Mouse (Mus musculus) forebrain, embryonic 14.5 days (tissue): Measurements from ENCODE around the gene Tpst2. TPM values are rescaled to one million over a fixed set of nuclear protein-coding genes. Genes with fewer than 3 reads are reported as not detected.

Source experiments
- ATAC-seq: fragments of 200-750 bp; cut with Nextera tagmentation; 2 replicates; pipeline ENCODE4 v1.8.0; 2017; ENCODE audit warnings: mild to moderate bottlenecking, moderate library complexity
- DNase-seq: peaks from one replicate; pipeline ENCODE4 v3.0.0-alpha.2; 2015; ENCODE audit warnings: low spot score
- H3K27ac ChIP-seq: fragments of 300-500 bp; sonication (generic); 2 replicates; pipeline ENCODE4 v1.5.1; 2014; ENCODE audit warnings: low read depth, mild to moderate bottlenecking, control low read depth, low read length, moderate library complexity
- H3K27me3 ChIP-seq: fragments of 300-500 bp; sonication (generic); replicated peaks from 2 replicates; pipeline ENCODE4 v1.6.1; 2014; ENCODE audit warnings: low read length, control low read depth, mixed read lengths; ENCODE audit not compliant: control insufficient read depth, insufficient read depth
- H3K36me3 ChIP-seq: fragments of 300-500 bp; sonication (generic); 2 replicates; pipeline ENCODE4 v1.6.1; 2014; ENCODE audit warnings: low read length, control low read depth; ENCODE audit not compliant: control insufficient read depth, insufficient read depth
- H3K4me1 ChIP-seq: fragments of 300-500 bp; sonication (generic); 2 replicates; pipeline ENCODE4 v1.6.1; 2014; ENCODE audit warnings: antibody characterized with exemption, low read length, control low read depth; ENCODE audit not compliant: control insufficient read depth, insufficient read depth
- H3K4me2 ChIP-seq: fragments of 300-500 bp; sonication (generic); 2 replicates; pipeline ENCODE4 v1.6.1; 2014; ENCODE audit warnings: mild to moderate bottlenecking, control low read depth, low read length
- H3K4me3 ChIP-seq: fragments of 300-500 bp; sonication (generic); 2 replicates; pipeline ENCODE4 v1.5.1; 2014; ENCODE audit warnings: low read depth, low read length, control low read depth
- H3K9ac ChIP-seq: fragments of 300-500 bp; sonication (generic); 2 replicates; pipeline ENCODE4 v1.6.1; 2014; ENCODE audit warnings: mild to moderate bottlenecking, low read length, control low read depth, moderate library complexity
- H3K9me3 ChIP-seq: fragments of 300-500 bp; sonication (generic); replicated peaks from 2 replicates; pipeline ENCODE4 v1.6.1; 2016; ENCODE audit warnings: low read length, control low read depth, mixed read lengths; ENCODE audit not compliant: control insufficient read depth
- WGBS: fragments of 180-500 bp; shearing (Covaris S2); extraction: QIAGEN DNeasy Blood & Tissue Kit; methylation state at CpG from one replicate; pipeline ENCODE4 v1.1.7; 2014; 5-methylcytosine and 5-hydroxymethylcytosine counted together
- polyA plus RNA-seq: library from polyadenylated mRNA; unstranded; fragments of >200 nt; fragmentation: Nextera tagmentation; extraction: Ambion mirVana; gene quantifications from 2 replicates; pipeline ENCODE4 v1.2.1, GENCODE M21; 2014

Tpst2 gene
- polyA plus RNA-seq, 1 experiment from 2014 or later = 29.5 TPM

- Histone ChIP-seq H3K4me2 (no peak overlapping the region), H3K9me3 (no peaks in the 10 kb centered on the region), H3K27ac (peak overlapping the region; percentile 87), H3K4me1 (peaks cover 19% of the 10 kb centered on the region), H3K27me3 (no peaks in the 10 kb centered on the region), H3K36me3 (no peaks in the 10 kb centered on the region), H3K4me3 (no peak overlapping the region), H3K9ac (no peak overlapping the region)
- ATAC-seq (peak; percentile 44), DNase-seq (peak; percentile 69)
- 50% methylated on average over 3 of the region's 3 CpGs for WGBS
Observed at GRCm38 (mm10) chr5:112238781-112239482, 37.6 kb upstream of the Tpst2 start.

DNA sequence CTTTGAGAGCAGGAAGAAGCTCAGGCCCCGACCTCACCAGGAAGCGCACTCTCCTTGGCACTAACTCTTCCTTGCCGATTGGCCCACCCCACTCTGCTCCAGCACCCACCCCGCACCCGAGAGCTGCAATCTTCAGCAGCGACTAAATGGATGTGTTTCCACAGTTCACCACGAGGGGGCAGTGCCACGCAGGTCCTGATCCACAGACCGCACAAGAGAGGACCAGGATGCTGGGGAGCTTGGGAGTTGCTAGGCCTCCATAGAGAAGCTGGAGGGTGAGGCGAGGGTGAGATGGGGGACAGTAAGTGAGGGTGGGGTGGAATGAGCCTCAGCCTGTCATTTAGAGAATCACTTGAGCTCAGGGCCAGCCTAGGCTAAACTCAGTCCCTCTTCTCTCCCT lies 35.7 kb upstream of the Tpst2 start:
- H3K9me3 ChIP-seq = no peaks in the 10 kb centered on the region
- H3K4me1 ChIP-seq = peaks cover 19% of the 10 kb centered on the region
- no peak overlapping the region for H3K4me2 ChIP-seq
- no peak overlapping the region for H3K9ac ChIP-seq
- DNase-seq = peak; percentile 91
- peak; percentile 54 for ATAC-seq
- H3K27me3 ChIP-seq = no peaks in the 10 kb centered on the region
- 1% methylated on average over 10 of the region's 10 CpGs for WGBS
- H3K27ac ChIP-seq = no peak overlapping the region
- no peak overlapping the region for H3K4me3 ChIP-seq
- H3K36me3 ChIP-seq = no peaks in the 10 kb centered on the region

- ATAC-seq (no peak), DNase-seq (no peak)
- no peak overlapping the region; the same call in 1 of the 2 replicates for H3K9ac ChIP-seq
- H3K9me3 ChIP-seq = no peaks in the 10 kb centered on the region
- H3K4me3 ChIP-seq = no peak overlapping the region
- 80% methylated on average over 2 of the region's 2 CpGs for WGBS
- H3K4me1 ChIP-seq = peaks cover 19% of the 10 kb centered on the region
- no peak overlapping the region for H3K27ac ChIP-seq
- no peaks in the 10 kb centered on the region for H3K36me3 ChIP-seq
- no peak overlapping the region for H3K4me2 ChIP-seq
- no peaks in the 10 kb centered on the region for H3K27me3 ChIP-seq
Observed at GRCm38 (mm10) chr5:112241849-112242248, 34.6 kb upstream of the Tpst2 start.

DNA sequence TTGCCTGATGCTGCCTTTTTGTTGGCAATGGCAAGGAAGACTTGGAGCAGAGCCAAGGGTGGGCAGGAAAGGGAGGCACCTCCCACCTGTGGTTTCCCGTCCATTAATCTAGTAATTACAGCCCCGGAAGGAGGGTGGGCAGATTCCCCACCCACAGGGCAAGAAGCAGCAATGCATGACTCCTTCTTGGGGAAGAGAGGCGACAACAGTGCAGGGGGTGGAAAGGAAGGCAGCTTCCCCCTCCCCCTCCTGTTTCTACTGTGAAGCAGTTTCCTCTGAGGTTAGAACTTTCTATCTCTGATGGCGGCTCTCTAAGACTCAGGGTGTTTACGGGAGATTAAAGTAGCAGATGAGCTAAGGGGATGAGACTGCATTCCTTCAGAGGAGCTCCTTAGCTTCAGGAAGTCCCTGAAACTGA lies 34.1 kb upstream of the Tpst2 start:
- Histone ChIP-seq H3K27ac (no peak overlapping the region), H3K9ac (no peak overlapping the region; the same call in 1 of the 2 replicates), H3K36me3 (no peaks in the 10 kb centered on the region), H3K9me3 (no peaks in the 10 kb centered on the region), H3K4me3 (no peak overlapping the region), H3K27me3 (no peaks in the 10 kb centered on the region), H3K4me2 (no peak overlapping the region), H3K4me1 (peaks cover 18% of the 10 kb centered on the region)
- DNase-seq (no peak), ATAC-seq (no peak)
- WGBS = 54% methylated on average over 5 of the region's 5 CpGs

GRCm38 (mm10) chr5:112243041-112243440 lies 33.5 kb upstream of the Tpst2 start:
- H3K4me1 ChIP-seq = peaks cover 11% of the 10 kb centered on the region
- H3K27me3 ChIP-seq = no peaks in the 10 kb centered on the region
- H3K4me3 ChIP-seq = no peak overlapping the region
- H3K9me3 ChIP-seq = no peaks in the 10 kb centered on the region
- no peaks in the 10 kb centered on the region for H3K36me3 ChIP-seq
- WGBS = 57% methylated on average over 5 of the region's 5 CpGs
- no peak overlapping the region for H3K4me2 ChIP-seq
- DNase-seq = no peak
- no peak for ATAC-seq
- no peak overlapping the region for H3K9ac ChIP-seq
- H3K27ac ChIP-seq = no peak overlapping the region

DNA sequence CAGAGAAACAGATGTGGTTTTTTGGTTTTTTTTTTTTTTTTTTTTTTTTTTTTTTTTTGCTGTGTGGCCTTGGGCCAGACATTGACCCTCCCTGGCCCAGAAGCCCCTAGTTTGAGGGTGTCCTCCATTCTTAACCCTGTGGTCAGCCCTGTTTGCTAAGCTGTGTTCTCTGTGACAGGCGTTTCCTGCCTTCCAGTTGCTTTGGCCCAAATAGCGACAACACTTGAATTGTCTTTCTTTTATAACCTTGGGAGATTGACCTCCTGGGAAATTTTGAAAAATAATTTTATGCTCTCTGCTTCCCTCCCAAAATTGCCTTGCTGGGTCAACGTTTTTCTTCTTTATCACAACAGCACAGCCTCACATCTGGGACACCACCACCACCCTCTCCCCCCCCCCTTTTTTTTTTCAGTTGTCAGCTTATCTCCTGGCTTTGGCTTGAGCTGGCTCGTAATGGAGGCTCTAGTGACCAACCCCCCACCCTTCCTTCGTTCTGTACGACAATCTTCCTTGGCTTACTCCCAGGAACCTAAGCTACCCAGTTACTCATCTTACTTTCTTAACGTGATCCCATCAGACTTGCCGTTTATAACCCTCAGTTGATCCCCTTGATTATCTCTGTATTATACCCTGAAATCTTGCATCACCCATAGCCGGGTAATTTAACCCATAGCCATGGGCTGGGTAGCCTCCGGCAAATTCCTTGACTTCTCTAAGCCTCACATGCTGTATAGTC lies 32.8 kb upstream of the Tpst2 start:
- Histone ChIP-seq H3K36me3 (no peaks in the 10 kb centered on the region), H3K4me3 (no peak overlapping the region), H3K27me3 (no peaks in the 10 kb centered on the region), H3K9me3 (no peaks in the 10 kb centered on the region), H3K27ac (no peak overlapping the region), H3K9ac (no peak overlapping the region), H3K4me1 (peaks cover 5% of the 10 kb centered on the region), H3K4me2 (no peak overlapping the region)
- DNase-seq (no peak), ATAC-seq (no peak)
- 75% methylated on average over 10 of the region's 10 CpGs for WGBS

GRCm38 (mm10) chr5:112244275-112244562 lies 32.3 kb upstream of the Tpst2 start:
- no peaks in the 10 kb centered on the region for H3K27me3 ChIP-seq
- 0 out of 2 replicates have a peak, but pooled peaks cover 1% of the 10 kb centered on the region for H3K4me1 ChIP-seq
- no peak overlapping the region for H3K4me3 ChIP-seq
- ATAC-seq (no peak), DNase-seq (no peak)
- H3K9ac ChIP-seq = no peak overlapping the region
- no peaks in the 10 kb centered on the region for H3K9me3 ChIP-seq
- H3K36me3 ChIP-seq = no peaks in the 10 kb centered on the region
- H3K27ac ChIP-seq = no peak overlapping the region
- WGBS = 83% methylated on average over 1 of the region's 1 CpGs
- no peak overlapping the region for H3K4me2 ChIP-seq

DNA sequence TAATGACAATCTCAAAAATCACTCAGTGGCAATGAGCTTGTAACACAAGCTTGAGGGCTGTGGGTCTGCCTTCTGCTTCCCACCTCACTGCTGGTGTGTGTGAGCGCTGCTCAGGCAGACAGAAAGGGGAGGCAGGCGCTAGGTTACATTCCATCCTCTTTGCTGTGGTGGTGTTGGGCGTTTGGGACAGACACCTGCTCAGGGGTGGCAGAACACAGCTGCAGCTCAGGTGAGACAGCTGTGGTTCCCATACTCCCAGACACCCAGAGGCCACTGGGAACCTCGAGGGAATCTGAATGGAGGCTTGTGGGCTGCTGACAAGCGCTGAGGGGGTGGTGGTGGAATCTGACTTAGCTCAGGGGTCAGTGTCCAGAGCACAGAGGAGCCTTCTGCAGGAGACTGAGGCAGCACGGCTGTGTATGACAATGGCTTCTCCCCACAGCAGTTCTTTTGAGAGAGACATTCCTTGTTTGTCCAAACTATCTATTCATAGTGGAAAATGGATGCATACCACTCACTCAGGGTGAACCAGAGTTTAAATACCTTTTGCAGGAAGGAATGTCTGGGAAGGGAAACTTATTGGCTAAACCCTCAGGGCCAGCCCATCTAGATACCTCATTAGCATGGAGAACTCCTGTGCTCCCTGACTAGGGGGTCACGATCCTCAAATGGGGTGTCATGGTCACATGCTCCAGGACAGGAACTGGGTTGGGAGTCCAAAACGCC lies 31.4 kb upstream of the Tpst2 start:
- ATAC-seq (no peak), DNase-seq (no peak)
- Histone ChIP-seq H3K4me2 (no peak overlapping the region), H3K36me3 (no peaks in the 10 kb centered on the region), H3K4me1 (no peaks in the 10 kb centered on the region), H3K9ac (no peak overlapping the region), H3K9me3 (no peaks in the 10 kb centered on the region), H3K27me3 (no peaks in the 10 kb centered on the region), H3K27ac (no peak overlapping the region), H3K4me3 (no peak overlapping the region)
- 50% methylated on average over 8 of the region's 8 CpGs for WGBS

DNA sequence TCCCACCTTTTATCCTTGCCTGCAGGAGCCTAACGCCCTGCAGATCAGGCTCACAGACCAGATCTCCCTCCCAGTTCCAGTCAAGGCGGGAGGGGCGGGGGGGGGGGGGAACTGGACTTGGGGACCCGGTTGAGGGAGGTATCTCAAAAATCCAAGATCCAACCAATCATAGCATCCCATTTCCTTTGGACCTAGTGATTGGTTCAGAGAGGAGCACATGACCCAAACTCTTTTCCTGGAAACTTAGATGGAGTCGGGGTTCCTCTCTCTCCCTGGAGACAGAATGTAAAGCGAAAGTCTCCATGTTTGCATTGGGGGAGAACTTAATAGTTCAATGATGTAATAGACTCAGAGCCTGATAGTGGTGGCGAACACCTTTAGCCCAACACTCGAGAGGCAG lies 29.1 kb upstream of the Tpst2 start:
- Histone ChIP-seq H3K27me3 (no peaks in the 10 kb centered on the region), H3K4me2 (no peak overlapping the region), H3K9me3 (no peaks in the 10 kb centered on the region), H3K4me3 (no peak overlapping the region), H3K36me3 (no peaks in the 10 kb centered on the region), H3K4me1 (no peaks in the 10 kb centered on the region), H3K9ac (no peak overlapping the region), H3K27ac (no peak overlapping the region)
- DNase-seq (no peak), ATAC-seq (no peak)
- WGBS = 63% methylated on average over 6 of the region's 8 CpGs
